Mouse (Mus musculus): ENCODE measurements at regions not wholly inside any gene's neighbourhood (a gene's known extent, or its start where the extent isn't known, plus 50 kb on each side); places are given as distances from the start of the nearest gene placed in this dataset.
A peak's percentile ranks its signal among the peaks of the same experiment; 100 is the strongest.

DNA sequence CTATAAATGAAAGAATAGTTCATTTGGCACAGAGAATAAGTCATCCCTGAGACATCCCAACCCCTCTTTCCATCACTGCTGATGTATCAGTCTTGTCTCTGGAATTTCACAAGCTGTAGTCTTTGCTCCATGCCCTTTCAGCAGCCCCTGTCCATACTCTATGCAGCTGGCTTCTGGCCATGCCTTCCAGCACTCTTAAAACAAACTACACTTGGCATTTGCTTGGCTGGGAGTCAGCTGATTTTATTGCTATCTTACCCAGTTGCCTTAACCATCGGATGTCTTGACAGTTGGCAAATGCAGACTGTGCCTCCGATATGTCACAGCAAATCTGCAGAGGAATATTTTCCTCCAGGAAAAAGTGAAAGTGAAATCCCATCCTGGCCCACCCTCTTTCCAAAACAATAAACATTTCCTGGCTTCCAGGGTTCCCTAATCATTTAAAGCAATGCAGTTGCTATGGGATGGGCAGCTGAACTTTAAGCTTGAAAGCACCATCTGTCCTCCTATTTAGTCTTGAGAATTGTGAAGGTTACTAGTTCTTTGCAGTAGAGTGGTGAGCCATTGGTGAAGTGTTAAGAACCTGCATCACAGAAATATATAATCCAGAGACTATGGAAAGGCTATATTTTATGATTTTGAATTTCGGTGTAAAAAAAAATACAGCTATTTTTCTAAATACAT is 385.0 kb downstream of the Kcnj2 start:
- DNase-seq = no peak

DNA sequence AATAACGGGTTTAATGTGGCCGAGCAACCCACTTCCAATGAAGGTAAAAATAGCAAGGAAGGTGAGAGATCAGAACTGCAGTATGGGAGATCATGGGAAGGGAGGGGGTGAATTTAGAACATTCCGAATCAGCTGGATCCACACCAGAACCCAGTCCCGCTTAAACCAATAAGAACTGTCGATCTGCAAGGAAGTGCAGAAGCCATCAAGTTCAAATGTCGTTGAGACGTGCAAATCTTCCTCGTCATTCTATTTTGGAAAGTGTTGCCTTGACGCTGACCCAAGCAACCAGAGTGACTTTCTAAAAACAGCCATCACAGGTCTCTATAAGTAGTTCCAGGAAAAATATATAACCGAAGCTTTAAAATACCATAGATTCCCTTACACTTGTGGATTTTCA is 394.1 kb downstream of the Kcnj2 start:
- DNase-seq = no peak

DNA sequence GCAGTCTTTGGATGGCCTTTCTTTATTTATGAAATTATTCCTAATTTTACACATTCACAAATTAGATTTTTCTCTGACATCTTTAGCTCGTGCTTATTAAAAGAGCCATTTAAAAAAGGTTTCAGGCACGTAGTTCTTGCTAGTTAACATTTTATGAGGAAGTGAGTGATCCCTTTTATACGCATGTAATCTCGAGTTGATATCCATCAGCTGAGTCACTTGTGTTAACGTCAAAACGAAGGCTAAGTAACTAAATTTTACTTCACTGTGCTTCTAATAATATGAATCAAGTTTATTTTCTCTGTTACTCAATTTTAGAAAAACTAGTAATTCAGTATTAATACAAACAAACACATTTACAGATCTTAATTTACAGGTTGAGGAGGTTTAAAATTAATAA is 419.0 kb downstream of the Kcnj2 start:
- DNase-seq = no peak

DNA sequence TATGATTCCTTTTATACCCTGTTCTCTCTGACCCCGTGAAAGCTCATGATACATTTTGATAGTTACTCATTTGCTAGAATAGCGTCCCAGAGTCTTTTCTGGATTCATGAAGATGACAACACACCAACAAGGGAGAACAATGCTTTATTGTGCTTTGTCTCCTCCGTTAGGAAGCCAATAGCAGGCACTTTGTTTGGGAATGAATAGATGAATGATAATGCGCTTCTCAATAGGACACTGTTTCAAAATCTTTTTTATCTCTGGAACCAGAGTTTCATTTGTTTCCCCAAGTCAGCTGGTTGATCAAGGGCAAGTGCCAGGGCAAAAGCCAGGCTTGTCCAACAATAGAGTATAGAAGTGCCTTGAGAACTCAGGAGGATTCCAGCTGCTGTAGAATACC is 446.5 kb downstream of the Kcnj2 start:
- no peak for DNase-seq

DNA sequence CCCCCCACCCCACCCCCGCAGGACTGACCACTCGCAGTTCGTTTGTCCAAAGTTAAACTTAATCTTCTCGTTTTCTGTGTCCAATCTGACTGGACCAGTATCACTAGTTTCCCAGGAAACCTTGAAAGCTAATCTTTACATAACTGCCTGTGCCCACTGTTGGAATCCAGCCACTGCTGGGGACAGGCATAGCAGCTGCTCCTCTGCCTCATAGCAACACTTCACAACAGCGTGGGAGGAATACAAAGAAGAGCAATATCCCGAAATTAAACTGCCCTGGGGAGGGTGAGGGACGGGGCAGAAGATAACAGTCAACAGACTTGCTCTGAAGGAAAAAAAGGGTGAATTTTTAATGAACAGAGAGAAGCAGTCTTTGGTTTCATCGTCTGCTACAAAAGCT is 456.8 kb downstream of the Kcnj2 start:
- DNase-seq = no peak

DNA sequence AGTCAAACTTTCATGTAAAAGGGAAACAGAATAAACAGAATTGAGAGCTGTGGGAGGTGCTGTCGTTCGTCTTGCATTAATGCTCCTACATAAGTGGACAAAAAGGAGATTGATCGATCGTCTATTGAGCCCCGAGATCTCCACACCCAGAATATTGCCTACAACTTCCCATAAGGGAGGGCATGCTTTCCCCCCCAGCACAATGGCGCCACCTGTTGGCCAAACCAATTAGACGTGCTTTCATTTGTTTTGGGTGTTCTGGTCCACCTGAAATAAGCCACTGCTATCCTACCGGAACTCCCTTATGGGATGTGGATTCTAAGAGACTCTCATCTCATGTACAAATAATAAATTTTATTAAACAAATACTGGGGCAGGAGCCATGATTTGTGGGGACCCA is 457.5 kb downstream of the Kcnj2 start:
- peak; percentile 45 for DNase-seq

DNA sequence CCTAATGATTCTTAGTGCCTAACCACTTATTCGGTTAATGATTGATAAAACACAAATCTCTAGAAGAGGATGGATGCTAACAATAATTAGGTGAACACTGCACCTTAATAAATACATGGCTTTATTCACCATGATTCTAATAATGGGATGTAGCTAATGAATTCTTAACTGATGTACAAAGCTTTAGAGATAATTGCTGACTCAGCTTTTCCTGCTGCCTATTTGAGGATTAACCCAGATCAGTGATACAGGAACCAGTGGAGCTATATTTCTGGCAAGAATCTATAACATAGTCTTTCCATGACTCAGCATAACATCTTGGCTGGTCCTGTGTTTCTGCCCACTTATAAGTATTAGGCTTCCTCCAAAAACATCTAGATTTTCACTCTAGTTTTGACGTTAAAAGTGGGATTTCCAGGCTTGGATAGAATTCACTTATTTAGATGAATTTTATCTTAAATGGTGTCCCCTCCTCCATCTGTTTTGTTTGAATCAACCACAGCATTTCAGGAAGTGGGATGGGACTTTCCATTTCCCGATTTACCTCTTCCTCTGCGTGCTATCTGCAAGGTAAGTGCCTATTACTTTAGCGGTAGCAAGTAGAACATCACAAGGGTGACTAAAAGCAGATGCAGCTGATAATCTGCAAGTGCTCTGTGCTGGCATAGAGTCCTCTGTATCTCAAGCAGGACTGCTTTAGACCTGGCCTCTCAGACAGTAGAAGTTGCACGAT is 460.2 kb downstream of the Kcnj2 start:
- no peak for DNase-seq

DNA sequence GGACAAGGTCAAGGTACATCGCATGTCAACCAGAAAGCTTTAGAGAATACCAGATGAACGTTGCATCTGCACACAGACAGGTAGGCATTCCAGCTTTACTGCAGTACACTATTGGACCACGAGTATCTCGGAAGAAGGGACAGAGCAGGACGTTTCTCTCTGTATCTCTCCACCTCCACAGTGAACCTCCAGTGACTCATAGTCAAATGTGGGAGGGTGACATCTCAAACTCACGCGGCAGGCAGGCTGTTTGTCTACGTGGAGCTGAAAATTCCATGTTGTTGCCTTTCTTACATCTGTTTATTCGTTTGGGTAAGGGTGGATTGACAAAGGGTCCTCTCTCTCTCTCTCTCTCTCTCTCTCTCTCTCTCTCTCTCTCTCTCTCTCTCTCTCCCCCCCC is 463.6 kb downstream of the Kcnj2 start:
- DNase-seq = no peak

DNA sequence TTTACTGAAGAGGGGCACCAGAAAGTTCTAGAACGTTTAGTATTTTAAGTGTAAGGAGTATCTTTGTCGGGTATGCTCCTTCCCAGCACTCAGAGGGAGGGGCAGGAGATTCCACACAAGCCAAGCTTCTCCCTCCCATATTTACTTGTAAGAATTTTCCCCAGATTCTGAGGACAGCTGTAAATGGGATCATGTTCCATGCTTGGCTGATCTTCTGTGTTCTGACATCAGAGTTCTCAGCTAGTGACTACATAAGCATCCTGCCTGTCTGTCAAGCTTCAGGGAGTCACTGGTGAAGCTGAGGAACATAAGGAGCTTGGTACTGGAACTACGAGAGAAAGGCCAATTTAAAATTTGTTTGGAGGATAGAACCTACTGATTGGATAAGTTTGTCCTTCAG is 464.9 kb downstream of the Kcnj2 start:
- no peak for DNase-seq

DNA sequence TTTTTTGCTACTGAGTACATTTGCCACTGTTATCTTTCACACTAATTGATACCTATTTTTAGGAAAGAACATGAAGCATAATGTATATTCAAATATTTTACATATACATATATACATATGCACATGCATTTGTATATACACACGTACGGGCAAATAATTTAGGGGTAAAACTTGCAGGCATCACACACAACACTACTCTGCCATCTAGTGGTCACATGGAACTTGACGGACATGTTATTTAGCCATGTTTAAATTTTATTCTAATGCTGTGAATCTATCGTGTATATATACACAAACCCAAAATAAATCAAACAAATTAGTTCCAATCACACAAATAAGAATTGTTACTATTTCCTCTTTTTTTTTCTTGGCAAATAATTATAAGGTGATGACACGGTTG is 466.5 kb downstream of the Kcnj2 start:
- DNase-seq = peak; percentile 34

DNA sequence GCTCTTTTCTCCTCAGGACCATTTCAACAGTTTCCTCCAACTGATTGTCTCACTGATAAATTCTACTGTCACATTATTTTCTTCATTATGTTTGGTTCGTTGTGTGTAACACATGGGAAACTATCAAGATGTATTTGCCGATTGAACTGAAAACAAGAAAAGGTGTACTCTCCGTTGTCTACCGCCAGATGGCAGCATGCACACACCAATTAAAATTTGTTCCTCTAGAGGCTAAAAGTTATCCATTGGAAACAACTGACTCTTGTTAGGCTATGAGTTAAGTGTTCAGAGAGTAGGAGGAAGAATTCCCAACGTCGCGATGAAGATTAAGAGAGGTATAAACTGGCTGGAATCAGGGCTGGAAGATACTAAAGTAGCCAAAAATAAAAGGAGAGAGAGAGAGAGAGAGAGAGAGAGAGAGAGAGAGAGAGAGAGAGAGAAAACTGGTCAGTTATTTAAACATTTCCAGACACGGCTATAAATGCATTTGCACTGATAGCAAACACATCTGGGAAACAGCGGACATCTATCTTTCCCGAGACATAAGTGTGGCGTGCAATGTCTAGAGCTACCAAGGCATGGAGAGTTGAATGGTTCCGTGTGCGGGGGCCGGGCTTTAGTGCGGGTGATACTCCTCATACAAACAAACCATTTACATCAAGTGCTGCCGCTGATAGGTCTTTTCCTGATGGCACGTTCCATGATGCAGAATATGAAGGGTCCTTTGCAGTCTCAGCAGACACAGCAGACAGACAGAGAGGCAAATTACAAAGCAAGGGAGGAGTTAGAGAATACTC is 470.3 kb downstream of the Kcnj2 start:
- peak; percentile 41 for DNase-seq

DNA sequence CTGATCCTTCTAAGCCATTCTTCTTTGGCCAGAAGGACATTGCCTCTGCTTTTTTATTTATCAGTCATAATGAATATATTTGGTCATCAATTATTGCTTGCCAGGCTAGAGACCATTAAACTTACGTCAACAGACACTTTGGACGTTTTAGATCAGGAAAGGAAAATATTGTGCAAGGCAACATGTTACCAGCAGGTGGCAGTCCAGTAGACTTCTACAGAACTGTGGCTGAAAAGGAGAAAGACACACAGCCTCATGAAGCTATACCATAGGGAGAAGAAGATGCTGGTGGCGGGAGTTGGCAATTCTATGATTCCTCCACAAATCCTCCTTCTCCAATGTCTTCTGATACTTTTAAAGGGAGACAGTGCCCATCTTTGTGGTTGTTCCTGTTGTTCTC is 471.7 kb downstream of the Kcnj2 start:
- DNase-seq = peak; percentile 77

DNA sequence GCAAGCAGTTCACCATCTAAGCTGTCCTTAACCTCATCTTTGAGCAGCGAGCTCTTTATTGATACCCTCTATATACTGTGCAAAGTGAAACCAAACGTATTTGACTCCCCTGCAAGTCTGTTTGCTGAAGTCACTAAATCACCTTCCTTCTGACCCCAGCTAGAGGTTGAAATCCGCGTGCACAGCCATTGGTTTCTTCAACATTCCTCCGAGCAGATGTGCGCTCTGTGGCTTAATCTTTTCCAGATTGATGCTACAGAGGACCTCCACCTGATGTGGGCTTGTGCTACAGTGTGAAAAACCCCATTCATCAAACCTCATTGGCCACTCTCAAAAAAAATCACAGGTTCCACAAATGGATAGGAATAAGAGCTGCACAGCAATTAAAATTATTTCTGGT is 474.0 kb downstream of the Kcnj2 start:
- DNase-seq = no peak

DNA sequence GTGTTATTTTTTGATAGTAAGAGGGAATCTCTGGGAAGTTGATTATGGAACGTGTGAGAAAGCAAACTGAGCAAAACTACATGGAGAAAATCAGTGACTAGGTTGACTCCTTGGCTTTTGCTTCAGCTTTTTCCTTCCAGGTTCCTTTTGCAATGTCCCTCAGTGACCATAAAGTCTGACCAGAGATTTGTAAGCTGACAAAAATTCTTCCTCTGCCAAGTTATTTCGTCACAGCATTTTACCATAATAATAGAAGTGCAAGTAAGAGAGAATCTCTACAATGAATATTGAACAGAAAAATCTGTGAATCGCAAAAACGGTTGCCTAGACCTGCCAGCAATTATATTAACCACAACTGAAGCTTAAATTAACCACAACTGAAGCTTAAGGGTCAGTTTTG is 479.3 kb downstream of the Kcnj2 start:
- DNase-seq = no peak

DNA sequence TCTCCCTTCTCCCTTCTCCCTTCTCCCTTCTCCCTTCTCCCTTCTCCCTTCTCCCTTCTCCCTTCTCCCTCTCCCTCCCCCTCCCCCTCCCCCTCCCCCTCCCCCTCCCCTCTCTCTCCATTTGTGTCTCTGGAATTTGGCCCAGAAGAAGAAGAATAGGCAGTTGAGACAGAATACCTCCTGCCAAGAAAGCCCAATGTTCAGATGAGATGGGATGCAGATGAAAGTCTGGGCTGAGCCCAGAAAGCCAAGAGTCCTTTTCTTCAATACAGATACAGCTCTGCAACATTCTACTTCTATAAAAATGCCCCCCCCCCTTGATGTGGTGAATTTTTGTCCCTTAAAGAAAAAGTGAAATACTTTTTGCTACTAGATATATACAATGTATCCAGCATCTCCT is 489.2 kb downstream of the Kcnj2 start:
- no peak for DNase-seq

DNA sequence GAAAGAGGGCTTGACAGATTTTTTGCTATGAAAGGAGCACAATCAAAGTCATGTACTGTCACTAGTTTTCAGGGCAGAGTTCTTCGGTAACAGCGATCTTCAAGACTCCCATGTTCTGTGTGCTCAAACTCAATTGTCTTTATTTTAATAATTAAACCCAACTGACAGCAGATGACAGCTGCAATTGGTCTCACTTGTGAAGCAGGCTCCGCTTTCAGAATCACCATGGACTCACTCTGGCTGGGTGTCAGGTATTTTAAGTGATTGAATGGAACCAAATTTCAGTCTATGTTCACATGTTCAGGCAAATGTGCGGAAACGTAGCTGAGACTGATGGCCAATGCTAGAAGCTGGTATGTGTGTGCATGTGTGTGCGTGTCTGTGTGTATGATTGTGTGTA is 489.7 kb downstream of the Kcnj2 start:
- no peak for DNase-seq

DNA sequence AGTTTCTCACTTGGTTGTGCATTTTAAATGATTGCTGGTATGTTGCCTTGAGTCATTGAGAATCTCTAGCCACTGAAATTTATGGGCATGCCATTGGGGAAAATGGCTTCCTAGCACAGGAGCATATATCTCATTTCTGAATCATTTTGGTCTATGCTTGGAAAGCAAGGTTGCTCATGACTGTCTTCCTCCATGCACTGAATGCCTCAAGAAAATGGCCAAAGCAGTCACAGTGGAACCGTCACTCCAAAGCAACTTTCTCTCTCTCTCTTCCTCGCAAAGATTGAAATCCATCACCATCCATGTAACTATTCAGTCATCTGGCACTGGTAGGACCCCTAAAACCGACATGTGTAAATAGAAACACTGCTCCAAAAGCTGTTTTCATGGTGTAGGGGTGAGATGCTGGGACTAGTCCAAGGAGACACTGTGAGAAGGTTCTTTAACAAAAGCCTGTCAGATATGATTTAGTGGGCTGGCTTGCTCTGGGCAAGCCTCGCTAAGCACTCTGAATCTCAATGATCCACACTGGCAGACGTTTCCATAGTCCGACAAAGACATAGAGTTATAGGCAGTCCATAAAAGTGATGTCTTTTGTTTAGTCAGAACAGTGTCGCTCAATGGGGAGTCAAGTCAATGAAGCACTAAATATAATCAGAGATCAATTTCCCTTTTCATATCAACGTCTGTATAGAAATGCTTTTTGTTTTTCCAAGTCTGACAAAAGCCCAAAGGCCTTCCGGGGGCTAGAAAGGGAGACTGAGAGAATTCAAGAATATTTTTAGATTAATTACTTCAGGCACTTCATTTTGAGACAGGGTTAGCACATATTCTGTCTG is 492.6 kb downstream of the Kcnj2 start:
- no peak for DNase-seq

DNA sequence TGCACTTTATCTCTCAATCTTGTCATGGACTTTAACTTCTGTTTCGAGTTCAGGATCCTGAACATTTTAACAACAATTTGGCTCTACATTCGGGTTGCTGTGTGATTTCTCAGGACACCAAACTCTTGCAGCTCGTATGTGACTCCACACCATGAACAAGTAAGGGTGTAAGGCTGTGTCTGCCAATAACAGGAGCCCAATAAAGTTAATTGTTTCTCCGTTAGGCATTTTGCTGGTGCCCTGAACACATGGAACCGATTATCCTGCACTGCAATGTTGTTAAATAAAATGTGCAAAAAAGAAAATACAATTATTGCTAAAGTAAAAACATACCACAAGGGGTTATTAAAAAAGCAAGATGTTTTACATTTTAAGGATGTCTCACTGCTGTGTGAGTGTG is 497.2 kb downstream of the Kcnj2 start:
- DNase-seq = no peak

DNA sequence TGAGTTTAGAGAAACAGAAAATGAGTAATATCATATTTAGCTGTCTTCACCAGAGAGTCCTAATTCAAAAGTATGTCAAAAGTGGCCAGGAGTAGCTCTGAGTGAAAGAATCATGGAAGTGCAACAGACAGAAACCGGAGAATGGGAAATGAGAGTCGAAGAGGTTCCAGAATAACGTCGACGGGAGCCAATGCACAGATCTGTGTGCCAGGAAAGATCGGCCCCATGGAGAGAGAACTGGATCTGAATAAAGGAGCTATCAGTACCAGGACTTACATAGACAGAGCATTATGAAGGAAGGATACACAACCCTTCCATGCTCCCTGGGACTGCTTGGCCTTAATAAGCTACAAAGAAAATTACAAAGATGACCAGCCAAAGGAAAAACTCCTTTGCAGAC is 502.1 kb downstream of the Kcnj2 start:
- DNase-seq = no peak

DNA sequence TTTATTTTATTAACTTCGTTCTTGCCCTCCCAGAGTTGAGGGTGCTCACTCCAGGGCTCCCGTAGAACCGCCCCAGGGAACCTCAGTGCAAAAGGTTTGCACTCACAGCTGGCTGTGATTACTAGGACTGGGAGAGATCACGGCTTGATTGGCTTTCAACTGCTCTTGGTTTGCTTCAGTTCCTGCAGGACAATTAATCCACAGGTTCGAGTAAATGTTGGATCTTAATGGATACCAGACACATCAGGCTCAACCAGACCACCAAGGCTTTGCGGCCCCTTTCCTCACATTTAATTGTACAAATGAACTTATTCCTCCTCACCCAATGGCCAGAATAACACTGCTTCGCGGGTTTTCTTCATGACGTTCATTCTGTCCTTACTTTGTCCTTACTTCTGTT is 502.9 kb downstream of the Kcnj2 start:
- DNase-seq = no peak

DNA sequence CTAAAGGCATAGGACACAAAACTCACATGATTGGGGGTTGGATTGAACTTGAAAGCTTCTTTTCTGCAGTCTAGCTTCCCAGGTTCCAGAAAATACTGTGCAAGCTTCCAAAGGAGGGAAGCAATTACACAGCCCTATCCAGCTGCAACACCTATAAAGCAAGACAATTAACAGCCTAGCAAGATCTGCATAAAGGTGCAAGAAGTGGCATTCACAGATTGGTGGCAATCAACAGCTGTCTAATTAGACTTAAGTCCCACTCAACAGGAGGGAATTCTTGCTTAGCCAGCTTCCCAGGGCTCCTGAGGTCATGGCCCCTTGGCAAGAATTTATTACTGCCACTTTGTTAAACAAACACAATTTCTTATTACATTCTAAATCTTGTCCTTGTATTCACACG is 511.9 kb downstream of the Kcnj2 start:
- DNase-seq = no peak

DNA sequence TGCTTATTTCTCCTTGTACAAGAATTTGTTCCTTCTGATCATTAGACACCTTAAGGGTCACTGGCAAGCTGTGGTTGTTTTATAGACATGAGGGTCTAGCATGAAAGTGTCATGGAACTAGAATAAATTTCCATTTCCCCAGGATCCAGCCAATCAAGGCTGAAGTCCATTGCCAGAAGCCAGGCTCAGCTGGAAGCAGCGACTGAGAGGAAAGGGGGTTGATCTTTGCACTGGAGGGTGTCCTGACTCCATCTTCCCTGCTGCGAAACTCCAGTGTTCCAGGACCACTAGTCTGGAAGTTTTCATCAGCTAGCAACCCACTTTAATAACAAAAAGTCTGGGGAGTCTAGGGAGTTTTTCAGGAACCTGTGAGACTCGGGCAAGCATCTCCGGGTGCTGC is 517.0 kb downstream of the Kcnj2 start:
- DNase-seq = no peak

DNA sequence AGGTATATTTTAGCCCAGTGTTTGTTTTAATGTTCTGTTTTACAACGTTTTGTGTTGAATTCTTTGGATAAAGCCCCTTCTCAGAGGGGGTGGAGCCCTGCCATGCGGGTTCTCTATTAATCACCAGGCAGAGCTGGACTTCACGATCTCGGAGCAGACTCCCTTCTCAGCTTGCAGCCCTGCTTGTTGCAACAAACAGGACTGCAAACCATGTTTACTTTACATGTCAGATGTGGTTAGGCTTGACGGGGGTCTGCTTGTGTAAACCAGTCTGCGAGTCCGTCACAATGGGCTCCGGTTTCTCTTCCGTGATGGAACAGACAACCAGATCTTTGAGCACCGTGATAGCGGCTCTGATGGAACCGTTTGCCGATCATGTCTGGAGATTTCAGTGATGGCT is 517.6 kb downstream of the Kcnj2 start:
- DNase-seq = no peak
